Mouse (Mus musculus): ENCODE results near the gene Nadk2. TPM values are rescaled to one million over a fixed set of nuclear protein-coding genes. Genes with fewer than 3 reads are reported as not detected.

The Nadk2 gene
- polyA plus RNA-seq, 1 experiment from 2014 or later, result 35.3 TPM

DNA sequence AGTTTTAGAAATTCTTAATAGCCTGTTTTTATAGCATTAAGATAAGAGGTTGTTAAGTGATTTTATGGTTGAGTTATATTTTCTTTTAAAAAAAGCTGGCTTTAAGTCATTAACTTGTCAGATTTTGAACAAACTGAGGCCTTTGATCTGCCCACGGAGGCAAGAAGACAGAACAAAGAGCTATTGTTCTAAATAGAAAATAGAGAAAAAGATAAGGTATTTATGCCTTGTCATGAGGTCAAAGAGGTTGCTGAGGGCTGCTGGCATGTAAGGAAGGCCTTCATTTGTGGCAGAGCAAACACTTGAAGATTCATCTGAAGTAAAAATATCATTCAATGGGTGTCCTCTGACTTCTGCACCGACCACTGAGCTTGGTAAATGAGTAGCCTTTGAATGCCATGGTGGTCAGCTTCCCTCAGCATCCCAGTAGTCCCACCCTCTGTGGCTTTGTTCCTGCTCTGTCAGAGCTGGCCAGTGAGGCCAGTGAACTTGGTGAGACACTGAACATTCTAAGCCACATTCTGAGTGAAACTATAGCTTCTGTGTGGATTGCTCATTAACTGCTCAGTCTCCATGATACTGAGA, 18.2 kb downstream of the Nadk2 start:
- Histone ChIP-seq H3K9me3 (no peaks in the 10 kb centered on the region), H3K36me3 (peaks cover 33% of the 10 kb centered on the region), H3K4me1 (peaks cover 13% of the 10 kb centered on the region), H3K27ac (replicated peaks) (no peak overlapping the region), H3K27me3 (no peaks in the 10 kb centered on the region), H3K9ac (replicated peaks) (no peak overlapping the region), H3K4me3 (no peak overlapping the region), H3K4me2 (replicated peaks) (no peak overlapping the region)
- ATAC-seq (ENCODE audit: low FRiP score, low read depth), result no peak
- 17% methylated on average over 2 of the region's 2 CpGs for WGBS

DNA sequence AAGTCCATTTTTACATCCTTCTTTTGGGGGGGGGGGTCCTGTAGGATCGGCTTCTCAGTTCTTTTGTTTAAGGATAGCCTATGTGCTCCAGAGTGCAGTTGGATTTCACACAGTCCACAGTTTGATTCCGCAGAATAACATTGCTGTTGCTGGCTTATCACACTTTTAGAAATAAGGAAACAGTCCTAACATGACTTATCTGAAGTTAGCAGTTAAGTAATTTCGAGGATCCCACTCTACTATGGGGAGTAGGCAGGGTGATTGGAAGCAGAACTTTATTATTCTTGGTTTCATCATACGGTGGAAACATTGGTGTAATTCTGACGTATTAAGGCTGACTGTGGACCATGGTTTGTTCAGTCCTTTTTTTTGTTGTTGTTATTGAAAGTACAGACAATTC, 19.6 kb downstream of the Nadk2 start:
- Histone ChIP-seq H3K4me1 (peaks cover 19% of the 10 kb centered on the region), H3K4me2 (replicated peaks) (no peak overlapping the region), H3K9ac (replicated peaks) (no peak overlapping the region), H3K27me3 (no peaks in the 10 kb centered on the region), H3K27ac (replicated peaks) (no peak overlapping the region), H3K4me3 (no peak overlapping the region), H3K36me3 (peaks cover 35% of the 10 kb centered on the region), H3K9me3 (no peaks in the 10 kb centered on the region)
- WGBS, result 93% methylated on average over 5 of the region's 5 CpGs
- no peak for ATAC-seq (ENCODE audit: low FRiP score, low read depth)

DNA sequence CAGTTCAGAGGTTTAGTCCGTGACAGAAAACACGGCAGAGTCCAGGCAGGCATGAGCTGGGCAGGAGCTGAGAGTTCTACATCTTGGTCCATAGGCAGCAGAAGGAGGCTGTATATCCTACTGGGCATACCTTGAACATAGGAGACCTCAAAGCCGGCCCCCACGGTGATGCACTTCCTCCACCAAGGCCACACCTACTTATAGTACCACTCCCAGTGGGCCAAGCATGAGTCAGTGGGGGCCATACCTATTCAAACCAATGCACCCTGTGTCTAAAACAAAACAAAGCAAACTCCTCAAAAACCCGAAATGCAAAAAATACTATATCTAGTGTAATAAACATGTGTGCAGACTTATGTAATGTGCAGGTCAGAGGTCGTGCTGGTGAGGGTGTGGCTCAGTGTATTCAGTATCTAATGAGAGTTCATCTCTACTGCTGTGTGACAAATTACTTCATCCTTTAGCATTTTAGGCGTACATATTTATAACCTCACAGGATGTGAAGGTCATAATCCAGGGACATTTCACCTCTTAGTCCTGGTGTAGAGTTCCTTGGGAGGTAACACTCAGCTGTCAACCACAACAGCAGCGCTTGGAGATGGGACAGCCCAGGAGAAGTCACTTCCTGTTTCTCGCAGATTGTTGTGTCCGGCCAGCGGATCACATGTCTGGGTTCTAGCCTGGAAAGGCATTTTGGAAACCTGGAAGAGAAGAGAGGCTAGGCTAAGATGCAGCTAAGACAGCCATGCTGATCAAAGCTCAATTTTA, 22.7 kb downstream of the Nadk2 start:
- no peak overlapping the region for H3K4me3 ChIP-seq
- H3K27ac ChIP-seq (replicated peaks), result no peak overlapping the region
- peaks cover 28% of the 10 kb centered on the region for H3K36me3 ChIP-seq
- 78% methylated on average over 11 of the region's 11 CpGs for WGBS
- peak overlapping the region; percentile 23 for H3K4me2 ChIP-seq (replicated peaks)
- no peaks in the 10 kb centered on the region for H3K27me3 ChIP-seq
- no peak; the same call in 1 of the 2 replicates for ATAC-seq (ENCODE audit: low FRiP score, low read depth)
- no peaks in the 10 kb centered on the region for H3K9me3 ChIP-seq
- no peak overlapping the region; the same call in 1 of the 2 replicates for H3K9ac ChIP-seq (replicated peaks)
- peaks cover 10% of the 10 kb centered on the region for H3K4me1 ChIP-seq

DNA sequence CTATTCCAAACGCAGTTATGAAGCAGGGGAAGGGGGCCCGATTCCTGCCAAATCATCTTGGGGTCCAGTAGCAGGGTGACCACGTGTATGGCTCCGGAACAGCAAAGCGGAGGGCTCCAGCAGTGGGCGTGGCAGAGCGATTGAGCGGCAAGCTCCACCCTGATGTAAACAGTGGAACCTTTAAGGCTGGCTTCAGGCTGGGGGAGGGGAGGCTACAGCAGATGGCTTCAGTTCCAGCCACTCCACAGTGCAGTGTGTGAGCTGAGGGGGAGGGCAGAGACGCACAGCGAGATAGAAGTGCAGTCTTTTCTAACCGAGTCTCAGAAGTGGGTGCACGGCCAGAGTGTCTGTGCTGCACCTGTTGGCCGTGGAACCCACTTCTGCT, 23.3 kb downstream of the Nadk2 start:
- Histone ChIP-seq H3K4me2 (replicated peaks) (peak overlapping the region; percentile 23), H3K27ac (replicated peaks) (no peak overlapping the region), H3K4me1 (peaks cover 10% of the 10 kb centered on the region), H3K27me3 (no peaks in the 10 kb centered on the region), H3K36me3 (peaks cover 28% of the 10 kb centered on the region), H3K9me3 (no peaks in the 10 kb centered on the region), H3K9ac (replicated peaks) (no peak overlapping the region; the same call in 1 of the 2 replicates), H3K4me3 (no peak overlapping the region)
- WGBS, result 26% methylated on average over 13 of the region's 13 CpGs
- peak; percentile 96 for ATAC-seq (ENCODE audit: low FRiP score, low read depth)

DNA sequence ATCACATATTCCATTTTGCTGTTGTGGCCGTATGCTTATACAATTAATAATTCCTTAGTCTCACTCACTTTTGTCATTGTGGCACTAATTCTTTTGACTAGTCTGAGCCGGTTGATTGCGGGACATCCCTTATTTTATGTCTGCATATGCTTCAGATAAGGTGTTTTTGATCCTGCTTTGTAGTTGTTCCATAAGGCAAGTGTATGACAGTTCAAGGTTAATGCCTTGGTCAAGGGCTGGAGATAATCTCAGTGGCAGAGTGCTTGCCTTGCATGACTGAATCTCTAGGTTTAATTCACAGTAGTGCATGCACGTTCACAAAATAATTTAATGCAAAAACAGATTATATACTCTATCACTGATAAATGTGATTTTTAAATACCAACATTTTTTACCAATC, 25.8 kb downstream of the Nadk2 start:
- Histone ChIP-seq H3K27me3 (no peaks in the 10 kb centered on the region), H3K9me3 (no peaks in the 10 kb centered on the region), H3K27ac (replicated peaks) (no peak overlapping the region), H3K9ac (replicated peaks) (no peak overlapping the region), H3K4me2 (replicated peaks) (no peak overlapping the region), H3K36me3 (peaks cover 36% of the 10 kb centered on the region), H3K4me1 (peaks cover 10% of the 10 kb centered on the region), H3K4me3 (no peak overlapping the region)
- ATAC-seq (ENCODE audit: low FRiP score, low read depth), result no peak
- WGBS, result 90% methylated on average over 4 of the region's 4 CpGs

DNA sequence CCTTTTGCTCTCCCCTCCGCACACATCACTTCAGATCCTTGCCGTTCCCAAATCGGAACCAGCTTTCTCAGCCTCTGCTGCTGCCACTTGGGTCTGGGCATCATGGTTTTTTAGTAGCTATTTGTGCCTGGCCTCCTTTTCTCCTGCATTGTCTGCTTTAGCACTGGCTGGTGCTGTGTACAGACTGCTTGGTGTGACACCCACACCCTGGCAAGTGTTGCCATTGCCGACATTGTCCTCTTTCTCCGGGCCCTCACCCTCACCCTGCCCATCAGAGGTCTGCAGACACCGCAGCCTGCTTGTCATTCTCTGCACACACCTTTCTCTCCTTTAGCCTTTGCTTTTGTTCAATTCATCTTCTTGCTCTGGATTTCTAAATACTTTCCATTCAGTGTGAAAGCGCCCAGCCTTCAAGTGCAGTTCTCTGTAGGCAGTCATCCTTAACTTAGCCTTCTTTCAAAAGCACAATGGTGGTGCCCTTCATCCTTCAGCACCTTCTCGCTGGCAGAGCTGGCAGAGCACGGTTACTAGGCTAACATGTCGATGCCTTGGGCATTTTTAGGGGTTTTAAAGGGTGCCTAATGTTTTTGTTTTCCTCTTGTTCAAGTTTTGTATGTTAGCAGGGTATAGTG, 29.5 kb downstream of the Nadk2 start:
- H3K9ac ChIP-seq (replicated peaks), result no peak overlapping the region
- H3K9me3 ChIP-seq, result no peaks in the 10 kb centered on the region
- H3K27ac ChIP-seq (replicated peaks), result peak overlapping the region; percentile 22; the same call in 1 of the 2 replicates
- no peaks in the 10 kb centered on the region for H3K4me1 ChIP-seq
- no peak overlapping the region for H3K4me3 ChIP-seq
- H3K27me3 ChIP-seq, result no peaks in the 10 kb centered on the region
- no peak overlapping the region for H3K4me2 ChIP-seq (replicated peaks)
- peaks cover 32% of the 10 kb centered on the region for H3K36me3 ChIP-seq
- WGBS, result 79% methylated on average over 10 of the region's 10 CpGs
- ATAC-seq (ENCODE audit: low FRiP score, low read depth), result no peak

DNA sequence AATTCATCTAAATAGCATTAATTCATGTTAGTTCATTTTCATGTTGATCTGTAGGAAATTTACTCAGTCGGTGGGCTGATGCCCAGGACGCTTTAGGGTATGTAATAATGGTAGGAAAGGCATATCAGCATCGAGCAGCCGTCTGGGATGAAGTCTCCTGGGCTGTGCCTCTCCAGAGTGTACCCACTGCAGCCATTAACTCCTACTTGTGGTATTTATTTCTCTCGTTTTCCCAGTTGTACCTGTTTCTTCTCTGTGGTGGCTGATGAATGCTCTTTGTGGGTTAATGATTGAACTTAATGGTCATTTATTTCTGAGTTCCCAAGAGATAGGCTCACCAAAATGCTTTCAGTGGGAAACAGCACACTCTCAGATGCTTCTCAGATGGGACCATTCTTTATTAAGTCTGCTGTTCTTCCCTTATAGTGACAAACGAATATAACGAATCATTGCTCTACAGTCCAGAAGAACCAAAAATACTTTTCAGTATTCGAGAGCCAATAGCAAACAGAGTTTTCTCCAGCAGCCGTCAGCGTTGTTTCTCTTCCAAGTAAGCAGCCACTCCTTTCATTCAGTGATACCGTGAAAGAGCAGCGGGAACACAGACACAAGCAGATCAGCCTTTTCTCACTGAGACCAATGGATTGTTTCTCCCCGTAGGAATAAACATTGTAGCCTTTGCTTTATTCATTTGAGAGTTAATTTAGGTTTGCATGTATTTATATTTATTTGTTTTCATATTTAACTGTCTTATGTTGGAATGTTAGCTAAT, 35.4 kb downstream of the Nadk2 start:
- no peak overlapping the region for H3K9ac ChIP-seq (replicated peaks)
- H3K27me3 ChIP-seq, result no peaks in the 10 kb centered on the region
- H3K4me3 ChIP-seq, result no peak overlapping the region
- H3K27ac ChIP-seq (replicated peaks), result no peak overlapping the region
- no peaks in the 10 kb centered on the region for H3K4me1 ChIP-seq
- peaks cover 33% of the 10 kb centered on the region for H3K36me3 ChIP-seq
- WGBS, result 89% methylated on average over 13 of the region's 13 CpGs
- H3K4me2 ChIP-seq (replicated peaks), result no peak overlapping the region
- no peak for ATAC-seq (ENCODE audit: low FRiP score, low read depth)
- H3K9me3 ChIP-seq, result no peaks in the 10 kb centered on the region

DNA sequence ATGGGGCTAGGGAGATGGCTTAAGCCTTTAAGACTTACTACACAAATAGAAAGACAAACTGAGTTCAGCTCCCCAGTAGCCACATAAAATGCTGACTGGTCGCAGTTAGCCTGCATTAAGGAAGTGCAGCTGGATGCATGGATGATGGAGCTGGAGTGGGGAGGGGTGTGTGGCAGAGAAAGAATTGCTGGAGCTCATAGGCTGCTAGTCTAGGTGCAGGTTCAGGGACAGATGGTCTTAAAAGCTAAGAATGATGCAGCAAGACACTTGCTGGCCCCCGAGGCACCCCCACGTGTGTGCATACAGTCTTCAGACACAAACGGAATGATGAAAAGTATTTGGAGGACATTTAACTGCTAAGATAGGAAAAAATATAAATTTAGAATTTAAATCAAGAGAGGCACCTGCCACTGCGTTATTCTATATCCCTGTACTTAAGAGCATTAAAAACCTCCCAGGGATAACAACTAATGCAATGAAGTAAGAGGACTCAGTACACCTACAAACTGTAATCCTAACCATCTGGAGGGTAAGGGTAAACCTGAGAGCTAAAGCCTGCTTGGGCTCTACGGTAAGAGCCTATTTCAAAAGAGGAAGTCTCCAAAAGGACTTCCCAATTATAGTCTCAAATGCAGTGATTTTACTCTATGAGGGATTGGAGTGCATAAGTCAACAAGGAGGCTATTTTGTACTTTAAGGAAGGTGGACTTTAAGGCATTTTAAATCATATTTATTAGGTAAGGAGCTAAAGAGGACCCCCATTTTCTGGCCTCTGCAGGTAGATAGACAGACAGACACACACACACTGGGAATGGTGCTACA, 39.7 kb downstream of the Nadk2 start:
- Histone ChIP-seq H3K27ac (replicated peaks) (no peak overlapping the region), H3K4me2 (replicated peaks) (no peak overlapping the region), H3K4me1 (no peaks in the 10 kb centered on the region), H3K9ac (replicated peaks) (no peak overlapping the region), H3K4me3 (no peak overlapping the region), H3K27me3 (no peaks in the 10 kb centered on the region), H3K9me3 (no peaks in the 10 kb centered on the region), H3K36me3 (peaks cover 52% of the 10 kb centered on the region)
- 84% methylated on average over 6 of the region's 6 CpGs for WGBS
- no peak for ATAC-seq (ENCODE audit: low FRiP score, low read depth)

DNA sequence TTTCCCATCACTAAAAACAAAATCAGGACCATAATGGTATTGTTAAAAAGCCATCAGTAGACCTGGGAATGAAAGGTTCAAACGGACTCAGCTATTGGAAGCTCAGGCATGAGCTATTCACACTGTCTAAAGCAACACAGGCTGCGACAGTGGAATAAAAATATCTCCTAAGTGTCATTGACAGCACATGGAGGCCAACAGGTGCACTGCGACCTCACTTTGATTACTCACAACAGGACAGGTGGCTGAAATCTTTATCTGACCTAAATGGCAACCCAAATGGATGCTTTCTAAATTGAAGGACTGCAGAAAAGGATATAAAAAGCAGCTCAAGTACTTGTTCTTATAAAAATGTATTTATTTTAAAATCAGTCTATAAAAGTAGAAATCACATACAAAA, 40.6 kb downstream of the Nadk2 start:
- Histone ChIP-seq H3K36me3 (peaks cover 54% of the 10 kb centered on the region), H3K27me3 (no peaks in the 10 kb centered on the region), H3K4me1 (no peaks in the 10 kb centered on the region), H3K9me3 (no peaks in the 10 kb centered on the region), H3K4me3 (no peak overlapping the region), H3K27ac (replicated peaks) (no peak overlapping the region), H3K9ac (replicated peaks) (no peak overlapping the region), H3K4me2 (replicated peaks) (no peak overlapping the region)
- no peak for ATAC-seq (ENCODE audit: low FRiP score, low read depth)
- 90% methylated on average over 3 of the region's 3 CpGs for WGBS

DNA sequence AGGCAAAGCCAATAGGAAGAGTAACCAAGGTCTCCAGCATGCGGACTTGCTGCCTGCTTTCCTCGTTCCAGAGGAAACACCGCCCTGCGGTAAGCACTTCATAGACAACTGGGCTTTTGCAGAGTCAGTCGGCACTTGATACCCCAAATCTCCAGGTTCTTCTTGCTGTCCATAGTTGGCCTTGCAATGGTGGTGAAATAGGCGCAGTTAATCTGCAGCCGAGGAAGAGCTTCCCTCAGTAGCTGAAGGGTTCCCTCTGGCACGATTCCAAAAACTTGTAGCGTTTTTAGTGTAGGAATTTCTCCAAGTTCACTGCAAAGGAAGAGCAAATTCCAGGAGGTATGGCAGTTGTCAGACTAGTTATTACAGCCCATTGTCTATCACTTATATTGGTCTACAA, 42.5 kb downstream of the Nadk2 start:
- no peak overlapping the region for H3K4me3 ChIP-seq
- peaks cover 58% of the 10 kb centered on the region for H3K36me3 ChIP-seq
- H3K9ac ChIP-seq (replicated peaks), result no peak overlapping the region
- H3K9me3 ChIP-seq, result no peaks in the 10 kb centered on the region
- WGBS, result 89% methylated on average over 9 of the region's 9 CpGs
- H3K27ac ChIP-seq (replicated peaks), result no peak overlapping the region
- H3K4me2 ChIP-seq (replicated peaks), result no peak overlapping the region
- no peak for ATAC-seq (ENCODE audit: low FRiP score, low read depth)
- no peaks in the 10 kb centered on the region for H3K4me1 ChIP-seq
- H3K27me3 ChIP-seq, result no peaks in the 10 kb centered on the region

DNA sequence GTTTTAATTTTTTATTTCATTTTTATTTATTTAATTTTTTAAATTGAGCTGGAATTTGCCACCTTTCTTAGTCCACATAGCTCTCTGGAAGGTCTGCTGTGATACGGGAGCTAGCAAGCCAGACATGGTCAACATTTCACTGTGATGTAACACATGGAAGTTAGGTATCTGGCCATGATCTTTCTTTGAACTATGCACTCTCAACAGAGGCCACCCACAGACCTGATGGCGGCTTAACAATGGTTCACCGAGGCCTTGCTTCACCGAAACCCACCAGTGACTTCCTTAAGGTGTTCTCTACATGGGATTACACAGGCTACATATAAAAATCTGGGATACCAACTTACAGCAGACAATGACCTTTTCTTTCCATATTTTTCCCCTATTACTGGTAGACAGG, 43.1 kb downstream of the Nadk2 start:
- no peak for ATAC-seq (ENCODE audit: low FRiP score, low read depth)
- Histone ChIP-seq H3K4me1 (no peaks in the 10 kb centered on the region), H3K4me3 (no peak overlapping the region), H3K27ac (replicated peaks) (no peak overlapping the region), H3K4me2 (replicated peaks) (no peak overlapping the region), H3K9ac (replicated peaks) (no peak overlapping the region), H3K27me3 (no peaks in the 10 kb centered on the region), H3K9me3 (no peaks in the 10 kb centered on the region), H3K36me3 (peaks cover 64% of the 10 kb centered on the region)
- WGBS, result 74% methylated on average over 4 of the region's 4 CpGs
